Mouse (Mus musculus) adrenal gland, postnatal 14 days (tissue): ENCODE measurements around the gene Fam71e1. TPM values are rescaled to one million over a fixed set of nuclear protein-coding genes. Genes with fewer than 3 reads are reported as not detected.

ENCODE experiments used
- DNase-seq: peaks from one replicate; pipeline ENCODE4 v3.0.0; 2021; ENCODE audit warnings: mixed read lengths
- long read RNA-seq, 2 experiments: library from polyadenylated mRNA; stranded (forward); transcript quantifications; one replicate each; pipeline ENCODE4 v2.0.0; 2021
- total RNA-seq: library from RNA; stranded (reverse); gene quantifications from 2 replicates; pipeline ENCODE4 v1.2.3, GENCODE M21; 2021

The Fam71e1 gene
- 7.8 and 10.9 TPM in 2 replicates for total RNA-seq
- long read RNA-seq, experiment 1, partial matches to known transcripts: 1 of 4 reads
- long read RNA-seq, experiment 1, other reads (novel, unspliced or antisense): 2 of 4 reads
- long read RNA-seq, experiment 2, partial matches to known transcripts: 0 of 6 reads
- long read RNA-seq, experiment 2, other reads (novel, unspliced or antisense): 5 of 6 reads

- peak; percentile 99 for DNase-seq
Measured at GRCm38 (mm10) chr7:44495992-44496770, at the start of gene Fam71e1, which contains the start of gene Emc10. Fam71e1 (plus strand) TSS chr7:44496581. Emc10 (minus strand) TSS chr7:44496529.

GRCm38 (mm10) chr7:44453256-44453655 lies 43.1 kb upstream of the Fam71e1 start:
- DNase-seq: no peak

- no peak for DNase-seq
Measured at GRCm38 (mm10) chr7:44456302-44456701, 40.1 kb upstream of the Fam71e1 start.

- no peak for DNase-seq
Measured at GRCm38 (mm10) chr7:44460067-44460466, 36.3 kb upstream of the Fam71e1 start.

GRCm38 (mm10) chr7:44460767-44461502 lies 35.4 kb upstream of the Fam71e1 start:
- no peak for DNase-seq

GRCm38 (mm10) chr7:44461503-44462217 lies 34.7 kb upstream of the Fam71e1 start:
- DNase-seq: no peak

GRCm38 (mm10) chr7:44462218-44463055 lies 33.9 kb upstream of the Fam71e1 start:
- DNase-seq: peak; percentile 74

GRCm38 (mm10) chr7:44463056-44463425 lies 33.3 kb upstream of the Fam71e1 start:
- no peak for DNase-seq

- DNase-seq: no peak
Measured at GRCm38 (mm10) chr7:44463556-44464225, 32.7 kb upstream of the Fam71e1 start.

GRCm38 (mm10) chr7:44464511-44464910 lies 31.9 kb upstream of the Fam71e1 start:
- no peak for DNase-seq

- DNase-seq: no peak
Measured at GRCm38 (mm10) chr7:44465111-44465510, 31.3 kb upstream of the Fam71e1 start, which contains the start of gene Aspdh. Aspdh (plus strand) TSS chr7:44465391.

- no peak for DNase-seq
Measured at GRCm38 (mm10) chr7:44466006-44466887, 30.1 kb upstream of the Fam71e1 start.

- DNase-seq: no peak
Measured at GRCm38 (mm10) chr7:44466888-44467311, 29.5 kb upstream of the Fam71e1 start.

- peak; percentile 95 for DNase-seq
Measured at GRCm38 (mm10) chr7:44467811-44468411, 28.5 kb upstream of the Fam71e1 start, which contains the start of gene Josd2. Josd2 (plus strand) TSS chr7:44467980.

- DNase-seq: no peak
Measured at GRCm38 (mm10) chr7:44468644-44469285, 27.6 kb upstream of the Fam71e1 start.

GRCm38 (mm10) chr7:44469677-44470675 lies 26.4 kb upstream of the Fam71e1 start:
- no peak for DNase-seq
